Mouse (Mus musculus) natural killer cell, adult 2 months (primary cell): ENCODE data around the gene Ssbp4.

Experiments
- DNase-seq, 2 experiments: peaks; one replicate each; pipeline ENCODE4 v3.0.0; 2022; ENCODE audit warnings: low spot score in 2 of 2

Gene Ssbp4

GRCm38 (mm10) chr8:70607898-70608748 is 549 bp downstream of the Ssbp4 start:
- DNase-seq: peak; percentile 31 to 34

- no peak for DNase-seq
These were observed 1.1 kb downstream of the Ssbp4 start for GRCm38 (mm10) chr8:70607603-70607897.

GRCm38 (mm10) chr8:70606780-70607602 is 1.7 kb downstream of the Ssbp4 start:
- no peak for DNase-seq

- no peak for DNase-seq
These were observed 2.5 kb downstream of the Ssbp4 start for GRCm38 (mm10) chr8:70605871-70606779.

- no peak for DNase-seq
These were observed 4.1 kb downstream of the Ssbp4 start for GRCm38 (mm10) chr8:70604558-70604957.

- no peak for DNase-seq
These were observed 6.4 kb downstream of the Ssbp4 start for GRCm38 (mm10) chr8:70602139-70602811.

- DNase-seq: peak; percentile 61 to 73
These were observed 7.4 kb downstream of the Ssbp4 start for GRCm38 (mm10) chr8:70601271-70601649.

GRCm38 (mm10) chr8:70600473-70601270 is 8.0 kb downstream of the Ssbp4 start:
- DNase-seq: no peak

GRCm38 (mm10) chr8:70599507-70600290 is 9.0 kb downstream of the Ssbp4 start:
- no peak for DNase-seq

GRCm38 (mm10) chr8:70598722-70599121 is 9.9 kb downstream of the Ssbp4 start:
- no peak for DNase-seq

GRCm38 (mm10) chr8:70598283-70598682 is 10.4 kb downstream of the Ssbp4 start:
- no peak for DNase-seq

GRCm38 (mm10) chr8:70597417-70598272 is 11.0 kb downstream of the Ssbp4 start:
- no peak for DNase-seq

- peak; percentile 33 to 59 for DNase-seq
These were observed 11.8 kb downstream of the Ssbp4 start for GRCm38 (mm10) chr8:70596775-70597416.

GRCm38 (mm10) chr8:70596216-70596615 is 12.5 kb downstream of the Ssbp4 start:
- no peak for DNase-seq

- DNase-seq: no peak
These were observed 12.9 kb downstream of the Ssbp4 start for GRCm38 (mm10) chr8:70595811-70596210.

- peak in 1 of 2 experiments; percentile 24 for DNase-seq
These were observed 13.8 kb downstream of the Ssbp4 start for GRCm38 (mm10) chr8:70594621-70595564.

- peak; percentile 83 to 87 for DNase-seq
These were observed 14.6 kb downstream of the Ssbp4 start, which contains the start of gene Isyna1 for GRCm38 (mm10) chr8:70593961-70594609. TSS of gene Isyna1 (plus strand) at chr8:70594373.
